Mouse (Mus musculus): ENCODE measurements around the gene Myh1. TPM values are rescaled to one million over a fixed set of nuclear protein-coding genes. Genes with fewer than 3 reads are reported as not detected.

Myh1 gene
- polyA plus RNA-seq, 1 experiment from 2014 or later = 0.14 TPM

DNA sequence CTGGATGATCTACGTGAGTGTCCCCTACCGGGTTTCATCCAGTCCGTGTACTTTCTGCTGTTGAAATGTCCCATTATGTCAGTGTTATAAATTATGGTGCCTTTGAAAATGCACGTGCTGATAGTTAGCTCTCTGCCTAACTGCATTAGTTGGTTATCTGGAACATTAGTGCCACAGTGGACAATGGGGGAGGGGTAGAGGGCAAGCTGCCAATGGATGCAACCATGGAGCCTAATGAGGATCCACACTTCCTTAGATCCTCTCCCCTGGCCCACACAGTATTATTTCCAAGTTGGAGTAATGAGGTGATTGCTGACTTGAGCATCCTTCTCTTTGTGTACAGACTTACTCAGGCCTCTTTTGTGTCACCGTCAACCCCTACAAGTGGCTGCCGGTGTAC is 41.2 kb downstream of the Myh1 start:
- Histone ChIP-seq H3K4me2 (ENCODE audit: low read length) (no peak overlapping the region), H3K27me3 (ENCODE audit: control insufficient read depth, insufficient read depth, low read length) (no peaks in the 10 kb centered on the region), H3K36me3 (ENCODE audit: control insufficient read depth, insufficient read depth, low read length) (no peaks in the 10 kb centered on the region), H3K9ac (replicated peaks; ENCODE audit: low read length) (no peak overlapping the region), H3K27ac (replicated peaks; ENCODE audit: low read depth, low read length) (no peak overlapping the region), H3K4me3 (replicated peaks; ENCODE audit: low read depth, low read length) (no peak overlapping the region), H3K4me1 (ENCODE audit: control insufficient read depth, insufficient read depth, low read length) (no peaks in the 10 kb centered on the region), H3K9me3 (ENCODE audit: control insufficient read depth, low read length) (no peaks in the 10 kb centered on the region)
- no peak for ATAC-seq (ENCODE audit: low FRiP score, low TSS enrichment)
- DNase-seq = no peak
- 95% methylated on average over 6 of the region's 6 CpGs for WGBS

GRCm38 (mm10) chr11:67253691-67254090 is 53.8 kb downstream of the Myh1 start:
- Histone ChIP-seq H3K9ac (replicated peaks; ENCODE audit: low read length) (no peak overlapping the region), H3K27ac (replicated peaks; ENCODE audit: low read depth, low read length) (no peak overlapping the region), H3K4me2 (ENCODE audit: low read length) (no peak overlapping the region), H3K4me1 (ENCODE audit: control insufficient read depth, insufficient read depth, low read length) (no peaks in the 10 kb centered on the region), H3K27me3 (ENCODE audit: control insufficient read depth, insufficient read depth, low read length) (no peaks in the 10 kb centered on the region), H3K4me3 (replicated peaks; ENCODE audit: low read depth, low read length) (no peak overlapping the region), H3K36me3 (ENCODE audit: control insufficient read depth, insufficient read depth, low read length) (no peaks in the 10 kb centered on the region), H3K9me3 (ENCODE audit: control insufficient read depth, low read length) (no peaks in the 10 kb centered on the region)
- 97% methylated on average over 4 of the region's 4 CpGs for WGBS
- DNase-seq = no peak
- ATAC-seq (ENCODE audit: low FRiP score, low TSS enrichment) = no peak

DNA sequence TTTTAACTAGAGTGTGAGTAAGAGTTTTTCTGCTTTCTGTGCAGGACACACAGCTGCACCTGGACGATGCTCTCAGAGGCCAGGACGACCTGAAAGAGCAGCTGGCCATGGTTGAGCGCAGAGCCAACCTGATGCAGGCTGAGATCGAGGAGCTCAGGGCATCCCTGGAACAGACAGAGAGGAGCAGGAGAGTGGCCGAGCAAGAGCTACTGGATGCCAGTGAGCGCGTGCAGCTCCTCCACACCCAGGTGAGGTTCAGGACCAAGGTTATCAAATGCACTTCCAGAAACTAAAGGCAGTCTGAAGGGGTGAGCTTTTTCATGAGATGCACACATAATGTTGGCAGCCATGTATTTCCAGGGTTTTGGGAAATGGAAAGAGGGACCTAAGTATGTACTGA is 57.2 kb downstream of the Myh1 start:
- no peaks in the 10 kb centered on the region for H3K9me3 ChIP-seq (ENCODE audit: control insufficient read depth, low read length)
- ATAC-seq (ENCODE audit: low FRiP score, low TSS enrichment) (no peak), DNase-seq (no peak)
- no peak overlapping the region for H3K27ac ChIP-seq (replicated peaks; ENCODE audit: low read depth, low read length)
- no peaks in the 10 kb centered on the region for H3K36me3 ChIP-seq (ENCODE audit: control insufficient read depth, insufficient read depth, low read length)
- H3K27me3 ChIP-seq (ENCODE audit: control insufficient read depth, insufficient read depth, low read length) = no peaks in the 10 kb centered on the region
- H3K4me2 ChIP-seq (ENCODE audit: low read length) = no peak overlapping the region
- WGBS = 89% methylated on average over 7 of the region's 7 CpGs
- no peak overlapping the region for H3K9ac ChIP-seq (replicated peaks; ENCODE audit: low read length)
- H3K4me3 ChIP-seq (replicated peaks; ENCODE audit: low read depth, low read length) = no peak overlapping the region
- no peaks in the 10 kb centered on the region for H3K4me1 ChIP-seq (ENCODE audit: control insufficient read depth, insufficient read depth, low read length)

GRCm38 (mm10) chr11:67260956-67261355 is 61.1 kb downstream of the Myh1 start:
- H3K9me3 ChIP-seq (ENCODE audit: control insufficient read depth, low read length) = no peaks in the 10 kb centered on the region
- H3K4me2 ChIP-seq (ENCODE audit: low read length) = no peak overlapping the region
- WGBS = 87% methylated on average over 6 of the region's 6 CpGs
- no peak overlapping the region for H3K4me3 ChIP-seq (replicated peaks; ENCODE audit: low read depth, low read length)
- H3K27ac ChIP-seq (replicated peaks; ENCODE audit: low read depth, low read length) = no peak overlapping the region
- no peaks in the 10 kb centered on the region for H3K4me1 ChIP-seq (ENCODE audit: control insufficient read depth, insufficient read depth, low read length)
- H3K27me3 ChIP-seq (ENCODE audit: control insufficient read depth, insufficient read depth, low read length) = no peaks in the 10 kb centered on the region
- no peaks in the 10 kb centered on the region for H3K36me3 ChIP-seq (ENCODE audit: control insufficient read depth, insufficient read depth, low read length)
- no peak for DNase-seq
- no peak overlapping the region for H3K9ac ChIP-seq (replicated peaks; ENCODE audit: low read length)
- no peak for ATAC-seq (ENCODE audit: low FRiP score, low TSS enrichment)

Other genes with a start within 250 kb of the Myh1 start
- not detected in 2 replicates for gene Tmem238l, start 243.4 kb upstream of the Myh1 start, polyA plus RNA-seq (2014; fragmentation: Nextera tagmentation; extraction: Ambion mirVana)
- 0.30 and 0.50 TPM in 2 replicates for gene Tmem220, start 174.9 kb upstream of the Myh1 start, polyA plus RNA-seq (2014; fragmentation: Nextera tagmentation; extraction: Ambion mirVana)
- gene Adprm, start 147.5 kb upstream of the Myh1 start, polyA plus RNA-seq (2014; fragmentation: Nextera tagmentation; extraction: Ambion mirVana) = 29.3 and 36.6 TPM in 2 replicates
- 11.3 and 13.1 TPM in 2 replicates for gene Sco1, start 147.4 kb upstream of the Myh1 start, polyA plus RNA-seq (2014; fragmentation: Nextera tagmentation; extraction: Ambion mirVana)
- gene Myh3, start 121.8 kb upstream of the Myh1 start, polyA plus RNA-seq (2014; fragmentation: Nextera tagmentation; extraction: Ambion mirVana) = 0.12 and 0.18 TPM in 2 replicates
- 0.04 and 0.16 TPM in 2 replicates for gene Myh2, start 29.0 kb upstream of the Myh1 start, polyA plus RNA-seq (2014; fragmentation: Nextera tagmentation; extraction: Ambion mirVana)
- gene Myh4, start 38.0 kb downstream of the Myh1 start, polyA plus RNA-seq (2014; fragmentation: Nextera tagmentation; extraction: Ambion mirVana) = 0.05 and 0.08 TPM in 2 replicates
- 1.4 and 2.6 TPM in 2 replicates for gene Myh8, start 77.1 kb downstream of the Myh1 start, polyA plus RNA-seq (2014; fragmentation: Nextera tagmentation; extraction: Ambion mirVana)
- 0.24 TPM in 2 replicates for gene Myh13, start 121.6 kb downstream of the Myh1 start, polyA plus RNA-seq (2014; fragmentation: Nextera tagmentation; extraction: Ambion mirVana)